Mouse (Mus musculus) testis, adult 2 months (tissue): Measurements from ENCODE around the gene Stam. TPM values are rescaled to one million over a fixed set of nuclear protein-coding genes. Genes with fewer than 3 reads are reported as not detected.

Experiments
- H3K27ac ChIP-seq: fragments of 200-500 bp; 2 replicates; pipeline ENCODE4 v1.5.1; 2012; ENCODE audit warnings: low read depth, low read length; ENCODE audit not compliant: control insufficient read depth, insufficient read depth
- H3K27me3 ChIP-seq: fragments of 200-500 bp; 2 replicates; pipeline ENCODE4 v1.6.1; 2012; ENCODE audit warnings: mild to moderate bottlenecking, low read length, moderate library complexity; ENCODE audit not compliant: control insufficient read depth, insufficient read depth
- H3K36me3 ChIP-seq: fragments of 200-500 bp; 2 replicates; pipeline ENCODE4 v1.6.1; 2012; ENCODE audit warnings: mild to moderate bottlenecking, low read length; ENCODE audit not compliant: control insufficient read depth, insufficient read depth
- H3K4me1 ChIP-seq: fragments of 200-500 bp; 2 replicates; pipeline ENCODE4 v1.6.1; 2012; ENCODE audit warnings: low read length; ENCODE audit not compliant: control insufficient read depth, insufficient read depth
- H3K4me3 ChIP-seq: fragments of 200-500 bp; 2 replicates; pipeline ENCODE4 v1.5.1; 2012; ENCODE audit warnings: low read depth, mild to moderate bottlenecking, low read length, moderate library complexity, mixed read lengths; ENCODE audit not compliant: control insufficient read depth
- CTCF ChIP-seq: fragments of 200-500 bp; IDR thresholded peaks from 2 replicates; pipeline ENCODE4 v1.5.1; 2012; ENCODE audit warnings: low read depth, mild to moderate bottlenecking, inconsistent platforms, low read length, moderate library complexity; ENCODE audit not compliant: control insufficient read depth, insufficient read depth, insufficient replicate concordance
- POLR2A ChIP-seq: fragments of 200-500 bp; IDR thresholded peaks from 2 replicates; pipeline ENCODE4 v1.6.1; 2012; ENCODE audit warnings: low read depth, mild to moderate bottlenecking, inconsistent platforms, low read length, moderate library complexity; ENCODE audit not compliant: control insufficient read depth
- polyA plus RNA-seq: library from polyadenylated mRNA; depleted of rRNA; stranded (reverse); fragments of >200 nt; gene quantifications from 2 replicates; pipeline ENCODE4 v1.2.3, GENCODE M21; 2012

Stam gene
- polyA plus RNA-seq, 1 experiment: 8.3 TPM

DNA sequence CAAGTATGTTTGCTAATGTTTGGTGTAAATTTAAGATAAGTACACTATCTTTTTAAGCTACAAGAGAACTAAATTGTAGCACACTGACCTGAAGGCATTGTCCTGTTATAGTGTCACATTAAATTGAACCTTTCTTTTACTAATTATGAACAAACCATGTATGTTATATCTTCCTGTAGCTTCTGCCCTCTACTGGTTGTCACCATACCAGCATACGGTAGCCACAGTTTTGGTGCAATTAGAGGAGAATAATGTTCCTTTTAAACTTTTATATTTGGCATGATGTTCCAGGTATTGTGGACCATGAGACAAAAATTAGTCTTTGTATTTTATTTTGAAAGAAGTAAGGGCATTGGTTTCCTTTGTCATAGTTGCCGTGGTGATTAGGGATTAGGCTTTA is 73.0 kb downstream of the Stam start:
- Histone ChIP-seq H3K36me3 (no peaks in the 10 kb centered on the region), H3K27me3 (no peaks in the 10 kb centered on the region), H3K4me1 (no peaks in the 10 kb centered on the region), H3K4me3 (no peak overlapping the region), H3K27ac (no peak overlapping the region)
- TF ChIP-seq POLR2A (no peak), CTCF (no peak)

- no peak overlapping the region for H3K27ac ChIP-seq
- no peak overlapping the region for H3K4me3 ChIP-seq
- no peaks in the 10 kb centered on the region for H3K36me3 ChIP-seq
- TF ChIP-seq POLR2A (no peak), CTCF (no peak)
- no peaks in the 10 kb centered on the region for H3K27me3 ChIP-seq
- no peaks in the 10 kb centered on the region for H3K4me1 ChIP-seq
Measured at GRCm38 (mm10) chr2:14150829-14151228, 76.9 kb downstream of the Stam start.

DNA sequence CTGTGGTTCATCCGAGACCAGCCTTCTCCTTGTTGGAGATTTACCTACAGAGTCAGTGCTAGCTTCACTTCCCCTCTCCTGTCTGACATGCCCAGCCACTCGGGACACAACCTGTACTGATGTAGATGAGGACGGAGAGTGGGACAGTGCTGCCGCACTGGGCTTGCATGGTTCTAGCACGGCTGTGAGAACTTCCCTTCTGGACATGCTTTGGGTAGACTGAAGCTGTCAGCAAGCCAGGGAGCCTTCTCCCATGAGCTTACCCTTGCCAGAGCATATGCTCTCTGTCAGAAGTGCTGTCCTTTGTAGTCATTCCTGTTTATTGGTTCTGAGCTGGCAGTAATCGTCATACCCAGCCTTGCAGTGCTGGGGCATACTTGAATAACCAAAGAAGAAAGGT is 78.0 kb downstream of the Stam start:
- no peaks in the 10 kb centered on the region for H3K4me1 ChIP-seq
- no peaks in the 10 kb centered on the region for H3K27me3 ChIP-seq
- TF ChIP-seq CTCF (no peak), POLR2A (no peak)
- no peaks in the 10 kb centered on the region for H3K36me3 ChIP-seq
- H3K4me3 ChIP-seq: no peak overlapping the region
- no peak overlapping the region for H3K27ac ChIP-seq

DNA sequence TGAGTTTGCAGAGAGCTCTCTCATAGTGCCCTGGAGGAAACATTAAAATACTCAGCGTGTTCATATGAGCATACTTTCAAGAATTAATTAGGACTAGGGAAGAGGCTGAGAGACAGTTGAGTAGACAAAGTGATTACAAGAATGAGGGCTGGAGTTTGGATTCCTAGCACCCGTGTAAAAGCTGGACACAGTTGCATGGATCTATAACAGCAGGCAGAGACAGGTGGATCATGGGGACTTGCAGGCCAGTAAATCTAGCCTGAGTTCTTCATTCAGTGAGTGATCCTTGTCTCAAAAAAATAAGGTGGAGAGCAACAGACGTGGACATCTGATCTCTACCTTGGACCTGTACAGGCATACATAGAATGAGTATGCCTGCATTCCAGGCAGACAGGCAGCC is 85.1 kb downstream of the Stam start:
- no peaks in the 10 kb centered on the region for H3K27me3 ChIP-seq
- H3K4me1 ChIP-seq: no peaks in the 10 kb centered on the region
- TF ChIP-seq CTCF (no peak), POLR2A (no peak)
- no peaks in the 10 kb centered on the region for H3K36me3 ChIP-seq
- H3K27ac ChIP-seq: no peak overlapping the region
- H3K4me3 ChIP-seq: no peak overlapping the region

GRCm38 (mm10) chr2:14159756-14160155 is 85.9 kb downstream of the Stam start:
- no peaks in the 10 kb centered on the region for H3K4me1 ChIP-seq
- H3K36me3 ChIP-seq: no peaks in the 10 kb centered on the region
- TF ChIP-seq CTCF (no peak), POLR2A (no peak)
- no peak overlapping the region for H3K4me3 ChIP-seq
- H3K27me3 ChIP-seq: no peaks in the 10 kb centered on the region
- no peak overlapping the region for H3K27ac ChIP-seq

DNA sequence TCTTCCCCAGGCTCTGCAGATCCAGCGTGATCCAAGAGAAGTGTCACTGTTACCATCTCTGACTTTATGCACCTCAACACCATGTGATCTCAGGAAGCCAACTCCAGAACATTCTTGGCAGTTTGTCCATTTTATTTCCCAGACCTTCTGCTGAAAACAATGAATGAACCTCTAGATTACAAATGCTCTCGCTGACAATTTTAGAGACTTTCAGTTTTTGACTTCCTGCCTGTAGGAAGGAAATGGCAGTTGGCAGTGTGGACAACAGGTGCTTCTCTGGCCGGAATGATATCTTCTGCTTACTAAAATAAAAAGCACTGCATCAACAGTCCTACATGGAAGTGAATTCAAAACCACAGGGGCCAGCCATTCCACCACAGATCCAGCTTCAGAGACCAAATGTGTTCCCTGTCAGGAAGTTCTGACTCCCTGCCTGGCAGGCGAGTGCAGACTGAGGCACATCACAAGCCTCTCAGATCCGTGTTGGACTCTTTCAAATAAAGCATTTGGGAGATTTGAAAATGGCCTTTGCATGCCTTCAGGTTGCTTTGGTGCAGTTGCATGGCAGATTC is 90.6 kb downstream of the Stam start:
- Histone ChIP-seq H3K27me3 (no peaks in the 10 kb centered on the region), H3K27ac (no peak overlapping the region; the same call in 1 of the 2 replicates)
- TF ChIP-seq CTCF (no peak), POLR2A (no peak)

DNA sequence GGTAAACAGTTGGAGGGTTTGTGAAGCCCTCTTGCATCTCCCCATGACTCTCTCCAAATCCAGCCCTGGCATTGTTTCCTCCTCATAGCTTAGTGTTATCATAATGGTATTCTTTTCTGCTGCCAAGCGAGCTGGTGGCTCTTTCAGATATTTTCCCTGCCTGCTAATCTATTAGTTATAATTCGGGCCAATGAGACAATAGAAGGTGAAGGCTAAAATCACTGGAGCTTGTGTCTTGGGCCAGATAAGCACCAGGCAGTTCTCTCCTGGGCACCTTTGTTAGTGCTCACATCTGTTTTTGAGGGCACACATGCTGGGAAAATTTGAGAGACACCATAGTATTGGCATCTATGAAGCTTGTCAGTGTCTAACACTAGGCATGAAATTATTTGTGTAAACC is 91.2 kb downstream of the Stam start:
- no peak overlapping the region for H3K27ac ChIP-seq
- TF ChIP-seq POLR2A (no peak), CTCF (no peak)
- no peaks in the 10 kb centered on the region for H3K4me1 ChIP-seq
- H3K4me3 ChIP-seq: no peak overlapping the region
- H3K36me3 ChIP-seq: no peaks in the 10 kb centered on the region
- no peaks in the 10 kb centered on the region for H3K27me3 ChIP-seq

More for the DNA sequence above, 90.6 kb downstream of the Stam start:
- no peaks in the 10 kb centered on the region for H3K36me3 ChIP-seq
- no peaks in the 10 kb centered on the region for H3K4me1 ChIP-seq
- no peak overlapping the region for H3K4me3 ChIP-seq
